Mouse (Mus musculus) kidney, adult 2 months (tissue): Measurements from ENCODE around the gene Hsdl1.

ENCODE experiments used
- CTCF ChIP-seq: fragments of 200-500 bp; conservative IDR thresholded peaks from 2 replicates; pipeline ENCODE4 v1.5.1; 2011; ENCODE audit warnings: low read depth, mild to moderate bottlenecking, control low read depth, low read length, moderate library complexity, mixed read lengths; ENCODE audit not compliant: insufficient read depth, insufficient read length
- POLR2A ChIP-seq: fragments of 200-500 bp; IDR thresholded peaks from one replicate; pipeline ENCODE4 v1.6.1; 2011; ENCODE audit warnings: low read depth, low read length, control low read depth

DNA sequence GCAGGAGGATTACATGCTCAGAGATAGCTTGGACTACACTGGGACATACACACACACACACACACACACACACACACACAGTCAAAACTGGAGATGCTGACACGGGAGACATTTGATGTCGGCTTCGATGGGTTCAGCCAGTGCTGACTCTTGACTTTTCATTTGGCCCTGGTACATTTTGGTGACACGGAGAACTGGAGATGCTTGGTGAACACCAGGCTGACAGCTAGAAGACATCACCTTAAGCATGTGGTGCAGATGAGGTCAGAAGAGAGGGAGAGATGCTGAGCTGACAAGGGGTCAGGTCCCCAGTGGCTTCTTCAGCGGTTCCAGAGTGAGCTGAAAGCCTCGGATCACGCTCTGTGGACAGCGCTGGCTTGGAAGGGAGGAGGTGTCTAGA, 48.1 kb upstream of the Hsdl1 start:
- TF ChIP-seq POLR2A: no peak
- TF ChIP-seq CTCF: no peak
